Comparison of ENCODE assay signal across 8 mouse cellular contexts in genomic region chr2:168742059-168742627, GRCm38 (mm10). TPM values are rescaled to one million over a fixed set of nuclear protein-coding genes. Genes with fewer than 3 reads are reported as not detected.
DNase-seq lines count a peak whose midpoint lies in the region; ATAC-seq lines count a peak whose summit lies in the region.

TSS of gene Atp9a (minus strand) at chr2:168742409.

- H3K4me3 ChIP-seq in liver, embryonic 15.5 days (replicated peaks): peak within 1 kb of the TSS; percentile 58
- peak within 1 kb of the TSS; percentile 65 for H3K4me3 ChIP-seq in neural tube, embryonic 15.5 days (replicated peaks)

- 5% methylated on average over 33 of the region's 33 CpGs for WGBS in large intestine, adult 2 months
- WGBS in liver, embryonic 15.5 days (ENCODE audit: insufficient replicate concordance): 8% methylated on average over 33 of the region's 33 CpGs
- 9% methylated on average over 26 of the region's 33 CpGs for WGBS in neural tube, embryonic 15.5 days

- DNase-seq in ES-CJ7 (ENCODE audit: low read depth, low spot score): peak; percentile 44
- peak; percentile 87 to 88 for DNase-seq in cerebellum, adult 18-20 months
- DNase-seq in heart, postnatal 25 days (ENCODE audit: low spot score): peak; percentile 37
- DNase-seq in large intestine, adult 2 months (ENCODE audit: low read depth, low spot score): no peak
- DNase-seq in thymus, postnatal 25 days: peak; percentile 65

- no peaks in the 10 kb centered on the region for H3K36me3 ChIP-seq in liver, embryonic 15.5 days (replicated peaks)
- no peaks in the 10 kb centered on the region; the same call in 1 of the 2 replicates for H3K36me3 ChIP-seq in neural tube, embryonic 15.5 days

- peaks cover 27% of the 10 kb centered on the region for H3K27me3 ChIP-seq in liver, embryonic 15.5 days
- H3K27me3 ChIP-seq in neural tube, embryonic 15.5 days (replicated peaks): no peaks in the 10 kb centered on the region

- peak within 1 kb of the TSS; percentile 60 for H3K4me2 ChIP-seq in liver, embryonic 15.5 days
- peak within 1 kb of the TSS; percentile 62 for H3K4me2 ChIP-seq in neural tube, embryonic 15.5 days

- H3K9ac ChIP-seq in liver, embryonic 15.5 days: peak within 1 kb of the TSS; percentile 35; the same call in 1 of the 2 replicates
- H3K9ac ChIP-seq in neural tube, embryonic 15.5 days (replicated peaks): peak within 1 kb of the TSS; percentile 82

- H3K9me3 ChIP-seq in liver, embryonic 15.5 days (replicated peaks): no peaks in the 10 kb centered on the region
- no peaks in the 10 kb centered on the region for H3K9me3 ChIP-seq in neural tube, embryonic 15.5 days (replicated peaks)

- ATAC-seq in frontal cortex, adult (ENCODE audit: low TSS enrichment): peak; percentile 83
- peak; percentile 20; the same call in 1 of the 2 replicates for ATAC-seq in liver, embryonic 15.5 days (ENCODE audit: insufficient read depth)
- ATAC-seq in neural tube, embryonic 15.5 days (ENCODE audit: low FRiP score): peak; percentile 84

- no peak within 1 kb of the TSS for H3K27ac ChIP-seq in liver, embryonic 15.5 days (replicated peaks)
- peak within 1 kb of the TSS; percentile 97 for H3K27ac ChIP-seq in neural tube, embryonic 15.5 days (replicated peaks)

- intact Hi-C loops in heart, postnatal 25 days (cut with DNase I): loop anchor here (1.0 to 10.0 kb wide), 2 partner anchors 51 to 267 kb away; no protein-coding TSS in a partner anchor

- no peaks in the 10 kb centered on the region for H3K4me1 ChIP-seq in liver, embryonic 15.5 days (replicated peaks)
- peaks cover 20% of the 10 kb centered on the region for H3K4me1 ChIP-seq in neural tube, embryonic 15.5 days

RNA-seq across cellular contexts. Expression of gene Atp9a, which starts in this region (rescaled TPM):
- 10 to 100 TPM; 44.9 to 54.1 TPM for total RNA-seq in heart, postnatal 25 days (2021)
- polyA plus RNA-seq in large intestine, adult 2 months (2012; rRNA removed): 148 and 170 TPM in 2 replicates
- polyA plus RNA-seq in liver, embryonic 15.5 days (2015; fragmentation: Nextera tagmentation; extraction: Ambion mirVana): 3.3 and 4.2 TPM in 2 replicates
- 81.2 and 143 TPM in 2 replicates for polyA plus RNA-seq in neural tube, embryonic 15.5 days (2015; fragmentation: Nextera tagmentation; extraction: Ambion mirVana)

Comparison
In these comparisons a context has a peak if more than half of its experiments do, and no peak if none do; other contexts are left out.
1. RNA of gene Atp9a (polyA plus RNA-seq): 148 to 170 TPM in large intestine, adult 2 months and 81.2 to 143 TPM in neural tube, embryonic 15.5 days; 3.3 to 4.2 TPM in liver, embryonic 15.5 days; every median in the first group is over 10 times any median in the second.
2. ATAC-seq: peak in every context shown above with its lines; median percentile 84 in neural tube, embryonic 15.5 days; 83 in frontal cortex, adult; 20 in liver, embryonic 15.5 days.